Mouse (Mus musculus) bone marrow, adult 2 months (tissue): ENCODE measurements around the gene Hsd11b1.

ENCODE experiments used
- CTCF ChIP-seq: fragments of 200-500 bp; IDR thresholded peaks from 2 replicates; pipeline ENCODE4 v1.5.1; 2011; ENCODE audit warnings: low read length, control low read depth; ENCODE audit not compliant: control insufficient read depth, insufficient read depth
- POLR2A ChIP-seq: fragments of 200-500 bp; IDR thresholded peaks from 2 replicates; pipeline ENCODE4 v1.6.1; 2011; ENCODE audit warnings: low read depth, mild to moderate bottlenecking, control low read depth, low read length, borderline replicate concordance; ENCODE audit not compliant: control insufficient read depth

- TF ChIP-seq CTCF (no peak), POLR2A (no peak)
Measured at GRCm38 (mm10) chr1:193290686-193291085, 26.8 kb upstream of the Hsd11b1 start.
